Comparison of ENCODE assay signal across 28 mouse cellular contexts in the genomic region with DNA sequence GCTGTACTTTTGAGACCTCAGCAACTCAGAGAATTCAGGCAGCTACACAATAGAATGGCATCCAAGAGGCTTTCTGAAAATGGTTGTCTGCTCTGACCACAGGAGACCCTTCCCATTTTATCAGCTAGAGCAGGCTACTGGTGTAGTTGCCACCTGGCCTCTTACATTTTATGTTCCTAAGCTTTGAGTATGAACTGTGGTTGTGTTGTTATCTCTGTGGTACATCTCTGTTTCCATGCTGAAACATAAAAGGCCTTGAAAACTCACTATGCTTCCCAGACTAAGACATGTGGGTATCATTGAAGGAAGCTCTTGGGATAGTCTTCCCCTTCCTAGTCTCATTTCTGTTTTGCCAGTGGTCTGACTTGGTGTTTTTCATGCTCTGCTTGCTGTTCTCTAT. TPM values are rescaled to one million over a fixed set of nuclear protein-coding genes. Genes with fewer than 3 reads are reported as not detected.
DNase-seq lines count a peak whose midpoint lies in the region; ATAC-seq and TF ChIP-seq lines count a peak whose summit lies in the region.
"Had no signal": no experiment of that assay in that cellular context is flagged by ENCODE, and none has a peak within 500 bp of the region (broad histone marks: within the 10 kb centered on the region; RNA-seq: fewer than 3 reads in every experiment).

No protein-coding gene starts in this region.

- intact Hi-C loops in gastrocnemius, adult 2 months (cut with DNase I) = no loop called here

- H3K9ac ChIP-seq in intestine, postnatal 0 days (ENCODE audit: low read depth, low read length) = no peak overlapping the region
- H3K9ac ChIP-seq in intestine, embryonic 16.5 days (ENCODE audit: low read depth, low read length) = no peak overlapping the region
- H3K9ac ChIP-seq: embryonic facial prominence, embryonic 13.5 days; embryonic facial prominence, embryonic 15.5 days; forebrain, embryonic 12.5 days had no signal

- ATAC-seq in intestine, postnatal 0 days = no peak
- ATAC-seq in intestine, embryonic 16.5 days = no peak
- ATAC-seq: activated CD4-positive, CD25-positive, alpha-beta regulatory T cell, adult 4 months; CD4-positive, CD25-positive, alpha-beta regulatory T cell, adult 4 months; forebrain, embryonic 14.5 days; forebrain, embryonic 16.5 days; Patski had no signal

- H3K27me3 ChIP-seq in intestine, postnatal 0 days (replicated peaks; ENCODE audit: control insufficient read depth, insufficient read depth, low read length) = no peaks in the 10 kb centered on the region
- no peaks in the 10 kb centered on the region for H3K27me3 ChIP-seq in intestine, embryonic 16.5 days (replicated peaks; ENCODE audit: control insufficient read depth, insufficient read depth, low read length)
- H3K27me3 ChIP-seq: CH12.LX; embryonic facial prominence, embryonic 13.5 days; embryonic facial prominence, embryonic 15.5 days; forebrain, embryonic 12.5 days; Patski had no signal

- peak overlapping the region; percentile 38; the same call in 1 of the 2 replicates for H3K27ac ChIP-seq in gastrocnemius, adult 2 months
- H3K27ac ChIP-seq in intestine, postnatal 0 days (ENCODE audit: low read depth, low read length) = peak overlapping the region; percentile 9; the same call in 1 of the 2 replicates
- no peak overlapping the region for H3K27ac ChIP-seq in intestine, embryonic 16.5 days (ENCODE audit: low read length)
- H3K27ac ChIP-seq: embryonic facial prominence, embryonic 13.5 days; embryonic facial prominence, embryonic 15.5 days; forebrain, embryonic 10.5 days; forebrain, embryonic 12.5 days had no signal

- no peak overlapping the region for H3K4me3 ChIP-seq in gastrocnemius, adult 2 months
- no peak overlapping the region for H3K4me3 ChIP-seq in intestine, postnatal 0 days (ENCODE audit: low read depth, low read length)
- H3K4me3 ChIP-seq in intestine, embryonic 16.5 days (ENCODE audit: low read length) = no peak overlapping the region
- H3K4me3 ChIP-seq: embryonic facial prominence, embryonic 13.5 days; embryonic facial prominence, embryonic 15.5 days; erythroblast, embryonic 14.5 days; forebrain, embryonic 10.5 days; forebrain, embryonic 12.5 days had no signal

- no peaks in the 10 kb centered on the region for H3K36me3 ChIP-seq in intestine, postnatal 0 days (ENCODE audit: control insufficient read depth, insufficient read depth)
- H3K36me3 ChIP-seq in intestine, embryonic 16.5 days (ENCODE audit: control insufficient read depth, insufficient read depth, low read length) = no peaks in the 10 kb centered on the region

- no peak for DNase-seq in gastrocnemius, adult 2 months
- DNase-seq in gastrocnemius, adult 18-20 months (ENCODE audit: low spot score) = no peak
- peak; percentile 33 for DNase-seq in thymus, postnatal 0 days (ENCODE audit: low spot score)
- DNase-seq in thymus, postnatal 14 days = no peak
- DNase-seq in 416B (ENCODE audit: low read depth) = peak; percentile 65
- no peak for DNase-seq in cerebellum, postnatal 4 days (ENCODE audit: low spot score in 2 of 2)
- DNase-seq: adrenal gland, adult 8-10 months; adrenal gland, postnatal 14 days; adrenal gland, postnatal 36 days; cerebellum, adult 11-12 months; cerebellum, adult 9-10 months; cerebellum, postnatal 10 days; cerebellum, postnatal 25 days; embryo, embryonic 11 days had no signal

- no peak overlapping the region for H3K4me2 ChIP-seq in intestine, postnatal 0 days (replicated peaks; ENCODE audit: low read depth)
- H3K4me2 ChIP-seq in intestine, embryonic 16.5 days (ENCODE audit: low read depth, low read length) = no peak overlapping the region
- H3K4me2 ChIP-seq: embryonic facial prominence, embryonic 13.5 days; embryonic facial prominence, embryonic 15.5 days; forebrain, embryonic 12.5 days had no signal

- H3K9me3 ChIP-seq in intestine, postnatal 0 days (ENCODE audit: control insufficient read depth) = no peaks in the 10 kb centered on the region
- H3K9me3 ChIP-seq in intestine, embryonic 16.5 days (ENCODE audit: control insufficient read depth, low read length) = no peaks in the 10 kb centered on the region
- H3K9me3 ChIP-seq: embryonic facial prominence, embryonic 13.5 days; embryonic facial prominence, embryonic 15.5 days; forebrain, embryonic 10.5 days; forebrain, embryonic 12.5 days; G1E had no signal

- no peak for TF ChIP-seq CTCF in gastrocnemius, adult 2 months (IDR thresholded peaks at IDR 0.05)
- TF ChIP-seq CTCF in intestine, postnatal 0 days (IDR thresholded peaks at IDR 0.05; ENCODE audit: low read depth) = no peak

- H3K4me1 ChIP-seq in intestine, postnatal 0 days (replicated peaks; ENCODE audit: control insufficient read depth, insufficient read depth, low read length) = no peaks in the 10 kb centered on the region; the same call in none of the 2 replicates
- H3K4me1 ChIP-seq in intestine, embryonic 16.5 days (ENCODE audit: control insufficient read depth, insufficient read depth, low read length) = peaks cover 6% of the 10 kb centered on the region; the same call in 1 of the 2 replicates
- H3K4me1 ChIP-seq: embryonic facial prominence, embryonic 13.5 days; embryonic facial prominence, embryonic 15.5 days; forebrain, embryonic 10.5 days; forebrain, embryonic 12.5 days had no signal

RNA-seq across cellular contexts. Expression of gene Dgkd, which starts 49.1 kb away (rescaled TPM):
- 10 to 100 TPM; 31.3 to 32.9 TPM for total RNA-seq in gastrocnemius, adult 2 months (2021)
- total RNA-seq in gastrocnemius, adult 18-20 months (2021) = 10 to 100 TPM; 27.8 to 29.2 TPM
- 20.2 and 24.1 TPM in 2 replicates for polyA plus RNA-seq in intestine, postnatal 0 days (2015; fragmentation: Nextera tagmentation; extraction: Ambion mirVana)
- polyA plus RNA-seq in intestine, embryonic 16.5 days (2015; fragmentation: Nextera tagmentation; extraction: Ambion mirVana) = 24.0 and 26.9 TPM in 2 replicates
- 73.7 and 80.7 TPM in 2 replicates for polyA plus RNA-seq in thymus, postnatal 0 days (2015; fragmentation: Nextera tagmentation; extraction: Ambion mirVana)

Comparison
In these comparisons a context has a peak if more than half of its experiments do, and no peak if none do; other contexts are left out.
1. DNase-seq: peak in thymus, postnatal 0 days (single experiment) and 416B (single experiment); none in gastrocnemius, adult 2 months (single experiment), gastrocnemius, adult 18-20 months (single experiment), thymus, postnatal 14 days (single experiment) and cerebellum, postnatal 4 days (0 of 2).